ENCODE assay signal across 9 mouse cellular contexts in genomic region chr2:152397004-152397589, GRCm38 (mm10). TPM values are rescaled to one million over a fixed set of nuclear protein-coding genes. Genes with fewer than 3 reads are reported as not detected.
DNase-seq lines count a peak whose midpoint lies in the region; ATAC-seq and TF ChIP-seq lines count a peak whose summit lies in the region.
"Had no signal": no experiment of that assay in that cellular context is flagged by ENCODE, and none has a peak within 500 bp of the region (broad histone marks: within the 10 kb centered on the region; RNA-seq: fewer than 3 reads in every experiment).

No protein-coding gene starts in this region.

- DNase-seq in MN1 (ENCODE audit: low spot score), result peak; percentile 84
- peak; percentile 57 to 67 for DNase-seq in cerebellum, adult 2 months
- peak; percentile 77 to 88 for DNase-seq in frontal cortex, adult 2 months (ENCODE audit: extremely low spot score in 1 of 2, low spot score in 1 of 2)
- peak; percentile 62 to 77 for DNase-seq in layer of hippocampus, postnatal 25 days (ENCODE audit: extremely low spot score in 1 of 2, low spot score in 1 of 2)
- peak; percentile 91 for DNase-seq in lung, postnatal 10 days
- peak; percentile 89 for DNase-seq in right cerebral cortex, adult 18-20 months
- DNase-seq in urinary bladder, adult 2 months (ENCODE audit: low spot score), result peak; percentile 51

- peak; percentile 4 for ATAC-seq in hindbrain, embryonic 12.5 days (ENCODE audit: low FRiP score)

- H3K27me3 ChIP-seq in cerebellum, adult 2 months (ENCODE audit: control insufficient read depth, insufficient read depth, low read length), result no peaks in the 10 kb centered on the region
- H3K27me3 ChIP-seq in hindbrain, embryonic 12.5 days, result no peaks in the 10 kb centered on the region

- H3K4me1 ChIP-seq in cerebellum, adult 2 months (ENCODE audit: control insufficient read depth, insufficient read depth, low read length), result 0 out of 2 replicates have a peak, but pooled peaks cover 8% of the 10 kb centered on the region
- H3K4me1 ChIP-seq in hindbrain, embryonic 12.5 days, result peaks cover 44% of the 10 kb centered on the region

- peak overlapping the region; percentile 71 for H3K27ac ChIP-seq in cerebellum, adult 2 months (ENCODE audit: insufficient read depth, low read length)
- H3K27ac ChIP-seq in hindbrain, embryonic 12.5 days, result peak overlapping the region; percentile 100
- H3K27ac ChIP-seq: macrophage had no signal

- no peak for TF ChIP-seq CTCF in cerebellum, adult 2 months (IDR thresholded peaks at IDR 0.05; ENCODE audit: borderline replicate concordance, insufficient read depth, low read depth, low read length)

- H3K4me2 ChIP-seq in hindbrain, embryonic 12.5 days (replicated peaks), result peak overlapping the region; percentile 76

- peak overlapping the region; percentile 78 for H3K4me3 ChIP-seq in cerebellum, adult 2 months (replicated peaks; ENCODE audit: insufficient read depth, low read depth, low read length)
- peak overlapping the region; percentile 90 for H3K4me3 ChIP-seq in hindbrain, embryonic 12.5 days

- H3K9me3 ChIP-seq in hindbrain, embryonic 12.5 days (replicated peaks), result no peaks in the 10 kb centered on the region

- no peak for TF ChIP-seq POLR2A in cerebellum, adult 2 months (IDR thresholded peaks at IDR 0.05; ENCODE audit: borderline replicate concordance, insufficient read depth, low read length)

- WGBS in cerebellum, adult 2 months, result under 1% methylated on average over 76 of the region's 77 CpGs
- under 1% methylated on average over 54 of the region's 77 CpGs for WGBS in hindbrain, embryonic 12.5 days

- peak overlapping the region; percentile 98 for H3K9ac ChIP-seq in hindbrain, embryonic 12.5 days

- peaks cover 13% of the 10 kb centered on the region; the same call in 1 of the 2 replicates for H3K36me3 ChIP-seq in hindbrain, embryonic 12.5 days

RNA-seq across cellular contexts. Expression of gene Sox12, which starts 0.8 kb away (rescaled TPM):
- polyA plus RNA-seq in cerebellum, adult 2 months (2012; rRNA removed), result 11.1 and 12.1 TPM in 2 replicates
- polyA plus RNA-seq in frontal cortex, adult 2 months (2012; rRNA removed), result 22.7 and 23.4 TPM in 2 replicates
- 19.5 and 19.6 TPM in 2 replicates for polyA plus RNA-seq in hindbrain, embryonic 12.5 days (2016; fragmentation: Nextera tagmentation; extraction: Ambion mirVana)
- 10 to 100 TPM; 16.4 to 19.8 TPM for total RNA-seq in layer of hippocampus, postnatal 25 days (2021)
- 8.6 and 12.6 TPM in 2 replicates for polyA plus RNA-seq in urinary bladder, adult 2 months (2012; rRNA removed)

RNA-seq across cellular contexts. Expression of gene Zcchc3, which starts 17.7 kb away (rescaled TPM):
- 10.7 and 11.9 TPM in 2 replicates for polyA plus RNA-seq in cerebellum, adult 2 months (2012; rRNA removed)
- 9.2 and 9.7 TPM in 2 replicates for polyA plus RNA-seq in frontal cortex, adult 2 months (2012; rRNA removed)
- polyA plus RNA-seq in hindbrain, embryonic 12.5 days (2016; fragmentation: Nextera tagmentation; extraction: Ambion mirVana), result 50.7 and 54.5 TPM in 2 replicates
- 10 to 100 TPM; 10.7 to 11.6 TPM for total RNA-seq in layer of hippocampus, postnatal 25 days (2021)
- 8.7 and 9.7 TPM in 2 replicates for polyA plus RNA-seq in urinary bladder, adult 2 months (2012; rRNA removed)

RNA-seq across cellular contexts. Expression of gene 6820408C15Rik, which starts 18.3 kb away (rescaled TPM):
- 2.6 and 3.9 TPM in 2 replicates for polyA plus RNA-seq in cerebellum, adult 2 months (2012; rRNA removed)
- 4.4 and 4.5 TPM in 2 replicates for polyA plus RNA-seq in frontal cortex, adult 2 months (2012; rRNA removed)
- 2.0 and 3.6 TPM in 2 replicates for polyA plus RNA-seq in hindbrain, embryonic 12.5 days (2016; fragmentation: Nextera tagmentation; extraction: Ambion mirVana)
- 1 to 10 TPM; 1.7 to 2.7 TPM for total RNA-seq in layer of hippocampus, postnatal 25 days (2021)
- 0.40 and 0.45 TPM in 2 replicates for polyA plus RNA-seq in urinary bladder, adult 2 months (2012; rRNA removed)
- polyA plus RNA-seq: macrophage had no signal

RNA-seq across cellular contexts. Expression of gene Nrsn2, which starts 20.7 kb away (rescaled TPM):
- 124 and 142 TPM in 2 replicates for polyA plus RNA-seq in cerebellum, adult 2 months (2012; rRNA removed)
- 99.0 and 113 TPM in 2 replicates for polyA plus RNA-seq in frontal cortex, adult 2 months (2012; rRNA removed)
- polyA plus RNA-seq in hindbrain, embryonic 12.5 days (2016; fragmentation: Nextera tagmentation; extraction: Ambion mirVana), result 14.4 and 15.0 TPM in 2 replicates
- 10 to 100 TPM; 60.6 to 76.6 TPM for total RNA-seq in layer of hippocampus, postnatal 25 days (2021)
- polyA plus RNA-seq in urinary bladder, adult 2 months (2012; rRNA removed), result not detected in 2 replicates
- polyA plus RNA-seq: macrophage had no signal

RNA-seq across cellular contexts. Expression of gene Trib3, which starts 53.3 kb away (rescaled TPM):
- 1.1 TPM in 2 replicates for polyA plus RNA-seq in cerebellum, adult 2 months (2012; rRNA removed)
- polyA plus RNA-seq in frontal cortex, adult 2 months (2012; rRNA removed), result 0.48 and 0.52 TPM in 2 replicates
- polyA plus RNA-seq in hindbrain, embryonic 12.5 days (2016; fragmentation: Nextera tagmentation; extraction: Ambion mirVana), result 3.0 and 3.5 TPM in 2 replicates
- under 1 TPM; 0.23 to 0.39 TPM for total RNA-seq in layer of hippocampus, postnatal 25 days (2021)
- polyA plus RNA-seq in urinary bladder, adult 2 months (2012; rRNA removed), result 2.4 and 2.9 TPM in 2 replicates

Comparison
In these comparisons a context has a peak if more than half of its experiments do, and no peak if none do; other contexts are left out.
1. Peak in every context shown above with its lines: DNase-seq, ATAC-seq, H3K4me3 ChIP-seq and H3K27ac ChIP-seq.